In the genomic region with DNA sequence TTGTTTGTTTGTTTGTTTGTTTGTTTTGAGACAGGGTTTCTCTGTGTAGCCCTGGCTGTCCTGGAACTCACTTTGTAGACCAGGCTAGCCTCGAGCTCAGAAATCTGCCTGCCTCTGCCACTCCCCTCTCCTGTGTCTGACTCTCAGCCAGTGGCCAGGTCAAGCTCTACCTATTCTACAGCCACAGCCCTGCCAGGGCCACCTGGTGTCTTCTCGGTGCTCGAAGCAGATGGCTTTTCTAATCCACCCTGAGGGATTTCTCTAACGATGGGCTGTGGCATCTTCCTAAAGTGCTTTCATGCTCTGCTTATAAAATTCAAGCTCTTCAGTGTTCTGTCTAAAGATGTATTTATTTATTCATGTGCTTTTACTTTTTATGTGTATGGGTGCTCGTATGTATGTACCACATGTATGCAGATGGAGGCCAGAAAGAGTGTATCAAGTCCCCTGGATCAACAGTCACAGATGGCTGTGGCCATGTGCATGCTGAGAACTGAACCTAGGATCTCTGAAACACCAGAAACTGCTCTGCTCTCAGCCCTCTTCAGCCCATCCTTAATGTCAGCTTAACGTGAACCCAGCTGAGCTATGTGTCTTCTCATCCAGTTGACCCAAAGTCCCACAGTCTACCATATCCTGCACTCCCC, we compare ENCODE assay signal across 22 mouse cellular contexts.
DNase-seq lines count a peak whose midpoint lies in the region; TF ChIP-seq lines count a peak whose summit lies in the region.
"Had no signal": no experiment of that assay in that cellular context is flagged by ENCODE, and none has a peak within 500 bp of the region (broad histone marks: within the 10 kb centered on the region; RNA-seq: fewer than 3 reads in every experiment).

No protein-coding gene starts in this region.

- no peak overlapping the region for H3K4me3 ChIP-seq in layer of hippocampus, adult 2 months
- H3K4me3 ChIP-seq: forebrain, embryonic 10.5 days; forebrain, embryonic 13.5 days; heart, adult 2 months; heart, embryonic 10.5 days; heart, embryonic 13.5 days; hindbrain, embryonic 12.5 days; hindbrain, embryonic 15.5 days had no signal

- peak; percentile 78 for DNase-seq in brain, adult 2 months (ENCODE audit: low read depth, low spot score)
- peak; percentile 63 to 73 for DNase-seq in cerebellum, adult 18-20 months
- peak; percentile 83 for DNase-seq in cerebellum, adult 9-10 months
- DNase-seq in cerebellum, postnatal 14 days: peak; percentile 30 to 54
- no peak for DNase-seq in layer of hippocampus, adult 2 months (ENCODE audit: low spot score in 2 of 2)
- no peak for DNase-seq in heart, postnatal 4 days
- DNase-seq in urinary bladder, postnatal 4 days (ENCODE audit: low spot score in 2 of 2): no peak
- no peak for DNase-seq in left cerebral cortex, adult 11 months (ENCODE audit: low spot score)
- DNase-seq: adrenal gland, adult 2 months; adrenal gland, postnatal 14 days; forebrain, postnatal 0 days; gastrocnemius, postnatal 10 days; gastrocnemius, postnatal 36 days; heart, adult 2 months; heart, postnatal 14 days; kidney, adult 2 months had no signal

- TF ChIP-seq CTCF in layer of hippocampus, adult 2 months (conservative IDR thresholded peaks at IDR 0.05): no peak

- no peak overlapping the region for H3K27ac ChIP-seq in layer of hippocampus, adult 2 months
- H3K27ac ChIP-seq: forebrain, embryonic 10.5 days; forebrain, embryonic 13.5 days; heart, adult 2 months; heart, embryonic 10.5 days; heart, embryonic 13.5 days; hindbrain, embryonic 12.5 days; hindbrain, embryonic 15.5 days had no signal

Comparison
In these comparisons a context has a peak if more than half of its experiments do, and no peak if none do; other contexts are left out.
1. DNase-seq: peak in brain, adult 2 months (single experiment), cerebellum, adult 18-20 months (2 of 2), cerebellum, adult 9-10 months (single experiment) and cerebellum, postnatal 14 days (2 of 2); none in layer of hippocampus, adult 2 months (0 of 2), heart, postnatal 4 days (single experiment), urinary bladder, postnatal 4 days (0 of 2) and left cerebral cortex, adult 11 months (single experiment).